Mouse (Mus musculus) monocyte, adult 5-6 weeks (primary cell): Measurements from ENCODE around the gene Lama1. TPM values are rescaled to one million over a fixed set of nuclear protein-coding genes. Genes with fewer than 3 reads are reported as not detected.

Experiments
- ATAC-seq: fragments of 153-309, 156-312 bp; replicated peaks from 2 replicates; pipeline ENCODE4 v1.8.0; 2017; ENCODE audit warnings: mild to moderate bottlenecking; ENCODE audit not compliant: low TSS enrichment, insufficient number of reproducible peaks, severe bottlenecking, poor library complexity, low FRiP score
- total RNA-seq: library from RNA; stranded (forward); fragments of 200-1000, 200-491, 200-594 nt; gene quantifications from 3 replicates; pipeline ENCODE4 v1.2.3, GENCODE M21; 2017

Lama1 gene
- total RNA-seq, 1 experiment from 2014 or later = not detected

- ATAC-seq = no peak
These were observed 13.3 kb downstream of the Lama1 start for GRCm38 (mm10) chr17:67710377-67710781.

GRCm38 (mm10) chr17:67711361-67711760, 14.3 kb downstream of the Lama1 start:
- ATAC-seq = no peak

- ATAC-seq = no peak
These were observed 15.9 kb downstream of the Lama1 start for GRCm38 (mm10) chr17:67712929-67713328.

GRCm38 (mm10) chr17:67715466-67715865, 18.4 kb downstream of the Lama1 start:
- ATAC-seq = no peak

- no peak for ATAC-seq
These were observed 25.0 kb downstream of the Lama1 start for GRCm38 (mm10) chr17:67722055-67722454.

GRCm38 (mm10) chr17:67722578-67722977, 25.5 kb downstream of the Lama1 start:
- ATAC-seq = no peak

GRCm38 (mm10) chr17:67723175-67724067, 26.4 kb downstream of the Lama1 start:
- ATAC-seq = no peak

GRCm38 (mm10) chr17:67726601-67727000, 29.5 kb downstream of the Lama1 start:
- no peak for ATAC-seq

- no peak for ATAC-seq
These were observed 31.7 kb downstream of the Lama1 start for GRCm38 (mm10) chr17:67728751-67729150.

GRCm38 (mm10) chr17:67731096-67731495, 34.0 kb downstream of the Lama1 start:
- no peak for ATAC-seq

- no peak for ATAC-seq
These were observed 34.9 kb downstream of the Lama1 start for GRCm38 (mm10) chr17:67731964-67732363.

GRCm38 (mm10) chr17:67733516-67733915, 36.5 kb downstream of the Lama1 start:
- no peak for ATAC-seq

- ATAC-seq = no peak
These were observed 38.7 kb downstream of the Lama1 start for GRCm38 (mm10) chr17:67735722-67736121.

GRCm38 (mm10) chr17:67741229-67741628, 44.2 kb downstream of the Lama1 start:
- peak; percentile 79 for ATAC-seq

GRCm38 (mm10) chr17:67764167-67764871, 67.3 kb downstream of the Lama1 start:
- no peak for ATAC-seq

- no peak for ATAC-seq
These were observed 76.5 kb downstream of the Lama1 start for GRCm38 (mm10) chr17:67773608-67774007.

GRCm38 (mm10) chr17:67776764-67777163, 79.7 kb downstream of the Lama1 start:
- ATAC-seq = no peak

GRCm38 (mm10) chr17:67779812-67780211, 82.8 kb downstream of the Lama1 start:
- no peak for ATAC-seq

GRCm38 (mm10) chr17:67791091-67791490, 94.0 kb downstream of the Lama1 start:
- ATAC-seq = no peak

- ATAC-seq = no peak
These were observed 112.1 kb downstream of the Lama1 start for GRCm38 (mm10) chr17:67809171-67809570.
